Mouse (Mus musculus) small intestine, adult 2 months (tissue): ENCODE data around the gene Zkscan17.

ENCODE experiments used
- CTCF ChIP-seq: fragments of 200-500 bp; IDR thresholded peaks from 2 replicates; pipeline ENCODE4 v1.5.1; 2012; ENCODE audit warnings: low read depth, mild to moderate bottlenecking, control low read depth, inconsistent platforms, low read length, moderate library complexity, mixed read lengths; ENCODE audit not compliant: insufficient replicate concordance, insufficient read length; ENCODE audit errors: extremely low read depth
- POLR2A ChIP-seq: fragments of 200-500 bp; IDR thresholded peaks from 2 replicates; pipeline ENCODE4 v1.6.1; 2012; ENCODE audit warnings: low read depth, mild to moderate bottlenecking, control low read depth, inconsistent platforms, low read length, moderate library complexity

DNA sequence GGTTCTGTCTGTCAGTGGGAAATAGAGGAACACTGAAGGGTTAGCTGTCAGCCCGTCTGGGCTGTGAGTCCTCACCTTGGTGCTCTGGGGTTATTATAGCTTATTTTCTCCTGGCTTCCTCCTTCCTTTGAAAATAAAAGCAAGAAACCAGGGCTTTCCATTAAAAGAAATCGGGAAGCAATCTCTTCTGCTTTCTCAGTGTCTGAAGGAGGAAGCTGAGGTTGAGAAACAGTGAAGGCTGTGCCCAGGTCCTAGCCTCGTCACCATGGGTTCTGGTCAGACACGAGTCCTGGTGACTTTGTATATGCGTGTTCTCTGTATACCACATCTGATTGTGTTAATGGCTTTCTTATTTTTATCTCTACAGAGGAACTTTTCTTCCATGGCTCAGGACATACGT, 15.9 kb upstream of the Zkscan17 start:
- TF ChIP-seq POLR2A (no peak), CTCF (no peak)
